Mouse (Mus musculus) adrenal gland, adult 2 months (tissue): ENCODE measurements around the gene Pvrig. TPM values are rescaled to one million over a fixed set of nuclear protein-coding genes. Genes with fewer than 3 reads are reported as not detected.
"Not testable (repeated sequence)": the region's sequence is repeated elsewhere in the genome, so short reads cannot be mapped to it uniquely, and the experiment has no call there.

ENCODE experiments used
- DNase-seq: peaks from one replicate; pipeline ENCODE4 v3.0.0; 2021
- long read RNA-seq: library from polyadenylated mRNA; stranded (forward); transcript quantifications from one replicate; pipeline ENCODE4 v2.0.0, GENCODE M21; 2021
- polyA plus RNA-seq: library from polyadenylated mRNA; depleted of rRNA; stranded (reverse); fragments of >200 nt; gene quantifications from 2 replicates; pipeline ENCODE4 v1.2.3, GENCODE M21; 2012; rRNA removed
- total RNA-seq, 2 experiments: library from RNA; stranded (reverse); gene quantifications; 2 replicates each; pipeline ENCODE4 v1.2.3; 2021

Gene Pvrig
- total RNA-seq (under 1 TPM in 1 of 2 experiments, not detected in 1; 0.55 TPM), polyA plus RNA-seq (0.09 and 0.10 TPM in 2 replicates)
- long read RNA-seq, result 0 reads

DNA sequence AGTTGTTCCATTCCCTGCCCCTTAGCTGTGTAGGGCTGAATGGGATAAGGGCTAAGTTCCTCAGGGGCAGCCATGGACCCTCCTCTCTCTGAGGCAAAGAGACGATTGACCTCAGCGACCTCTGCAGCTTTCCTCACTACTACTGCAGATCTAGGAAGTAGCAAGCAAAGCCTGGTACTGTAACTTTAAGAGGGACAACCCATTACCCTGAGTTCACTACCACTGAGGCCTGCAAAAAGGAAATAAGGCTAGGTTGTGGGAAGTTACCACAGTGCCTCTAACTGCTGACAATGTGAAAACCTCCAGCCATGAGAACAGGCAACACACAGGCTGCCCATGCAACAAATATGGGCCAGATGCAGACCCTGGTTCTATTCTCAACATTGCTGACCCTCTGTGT, at the start of gene Pvrig:
Pvrig (plus strand) TSS at position 301 of the 400 bp plus-strand sequence.
- DNase-seq, result no peak

DNA sequence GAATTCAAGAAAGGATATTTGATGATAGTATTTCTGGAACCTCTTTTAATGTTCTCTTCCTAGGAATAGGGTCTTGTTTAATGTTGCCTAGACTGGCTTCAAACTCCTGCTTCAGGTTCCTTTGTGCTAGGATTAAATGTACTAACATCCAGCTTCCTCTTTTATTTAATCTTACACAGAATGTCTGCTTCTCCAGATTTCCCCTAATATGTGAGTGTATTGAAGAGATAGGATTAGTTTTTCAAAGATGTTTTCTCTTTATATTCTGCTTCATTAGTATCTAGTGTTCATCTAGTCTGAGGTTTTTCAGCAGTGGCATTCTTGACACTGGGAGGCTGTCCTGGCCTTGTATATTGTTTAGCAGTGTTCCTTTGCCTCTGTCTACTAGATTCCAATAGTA, 47.6 kb upstream of the Pvrig start:
- no peak for DNase-seq

DNA sequence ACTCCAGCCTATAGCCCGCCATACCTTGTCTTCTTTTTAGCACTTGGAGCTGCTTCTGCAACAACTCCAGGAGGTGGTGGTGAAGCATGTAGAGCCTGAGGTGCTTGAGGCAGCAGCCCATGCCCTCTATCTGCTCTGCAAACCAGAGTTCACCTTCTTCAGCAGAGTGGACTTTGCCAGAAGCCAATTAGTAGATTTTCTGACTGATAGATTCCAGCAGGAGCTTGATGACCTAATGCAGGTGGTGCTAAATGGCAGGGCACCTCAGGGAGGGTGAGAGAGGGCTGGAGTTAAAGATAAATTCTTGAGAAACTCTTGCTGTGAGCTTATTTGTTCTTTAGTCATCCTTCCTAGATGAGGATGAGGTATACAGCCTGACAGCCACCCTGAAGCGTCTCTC, 42.1 kb upstream of the Pvrig start:
- no peak for DNase-seq

DNA sequence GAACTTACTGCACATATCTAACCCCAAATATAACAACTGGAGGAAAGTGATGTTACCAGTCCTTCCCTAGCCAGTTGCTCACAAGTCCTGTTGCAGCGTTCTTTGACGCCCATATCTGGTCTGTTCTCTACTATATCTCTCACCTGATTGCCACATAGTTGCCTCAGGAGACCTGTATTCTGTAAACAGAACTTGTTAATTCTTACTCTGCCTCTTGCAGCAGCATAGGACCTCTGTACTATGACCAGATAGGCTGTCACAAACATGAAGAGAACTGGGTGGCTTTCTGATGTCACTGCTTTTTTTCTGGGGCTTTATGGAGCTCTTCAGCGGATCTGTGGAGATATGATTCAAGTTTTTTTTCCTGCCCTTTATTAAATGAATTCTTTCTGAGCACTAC, 29.0 kb upstream of the Pvrig start:
- DNase-seq, result no peak

DNA sequence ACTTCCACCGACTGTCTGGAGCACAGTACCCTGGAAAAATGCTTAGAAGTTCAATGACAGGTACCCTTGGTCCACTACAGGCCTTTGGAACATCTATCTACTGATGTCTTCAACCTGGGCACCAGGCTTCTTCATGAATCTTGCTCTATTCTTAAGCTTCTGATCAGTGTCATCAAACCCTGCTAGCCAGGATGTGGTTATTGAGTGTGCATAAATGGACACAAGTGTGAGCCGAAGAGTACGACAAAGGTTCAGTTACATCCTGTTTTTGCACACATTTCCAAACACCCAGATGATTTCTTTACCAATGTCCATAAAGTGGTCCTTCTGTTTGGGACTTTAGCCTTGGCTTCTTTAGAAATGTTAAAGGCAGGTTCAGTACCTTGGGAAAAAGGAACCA, 1.5 kb downstream of the Pvrig start:
- DNase-seq, result no peak

DNA sequence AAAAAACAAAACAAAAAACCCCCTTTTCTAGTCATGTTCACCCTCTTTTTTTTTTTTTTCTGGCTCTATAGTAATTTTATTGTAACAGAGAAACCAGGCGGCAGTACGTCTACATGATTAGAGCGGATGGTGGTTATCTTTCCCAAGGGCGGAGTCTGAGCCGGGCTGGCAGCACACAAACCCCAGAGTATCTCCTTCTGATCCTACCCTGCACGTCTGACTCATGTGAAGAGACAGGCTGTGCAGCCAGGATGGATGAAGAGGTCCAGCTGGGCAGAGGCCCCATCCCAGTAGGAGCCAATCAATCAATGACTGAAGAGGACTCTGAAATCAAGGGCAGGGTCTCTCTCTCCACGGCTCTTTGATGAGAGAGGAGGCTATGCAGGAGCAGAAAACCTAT, 21.4 kb downstream of the Pvrig start:
- DNase-seq, result not testable (repeated sequence)

DNA sequence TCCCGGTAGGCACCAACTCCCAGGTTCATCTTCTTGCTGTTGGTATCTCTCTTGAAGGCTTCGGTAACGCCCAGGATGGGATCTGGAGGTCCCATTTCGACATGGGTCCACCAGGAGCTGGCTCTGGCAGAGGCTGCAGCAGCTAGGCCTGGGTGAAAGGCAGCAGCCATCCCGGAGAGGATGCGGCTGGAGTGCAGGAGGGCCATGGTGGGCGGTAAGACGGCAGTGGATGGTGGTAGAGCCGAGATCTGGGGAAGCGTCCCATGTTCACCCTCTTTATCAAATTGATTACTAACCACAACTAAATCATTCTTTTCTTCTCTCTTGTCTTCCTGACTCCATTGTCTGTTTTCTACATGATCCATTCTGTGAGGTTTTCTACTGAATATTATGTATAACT, 23.6 kb downstream of the Pvrig start:
- not testable (repeated sequence) for DNase-seq

Other genes with a start within 250 kb of the Pvrig start
- gene Zscan21, start 225.1 kb upstream of the Pvrig start, total RNA-seq, result 10 to 100 TPM; 14.8 to 16.7 TPM
- 4.0 and 5.3 TPM in 2 replicates for gene Zscan21, start 225.1 kb upstream of the Pvrig start, polyA plus RNA-seq
- gene Zfp113, start 186.2 kb upstream of the Pvrig start, total RNA-seq, result 10 to 100 TPM; 11.0 to 11.5 TPM
- gene Zfp113, start 186.2 kb upstream of the Pvrig start, polyA plus RNA-seq, result 6.2 and 10.5 TPM in 2 replicates
- gene Cops6, start 180.9 kb upstream of the Pvrig start, total RNA-seq, result 100 to 1,000 TPM; 132 to 160 TPM
- 44.6 and 49.2 TPM in 2 replicates for gene Cops6, start 180.9 kb upstream of the Pvrig start, polyA plus RNA-seq
- 10 to 100 TPM; 19.4 to 20.1 TPM for gene Ap4m1, start 170.0 kb upstream of the Pvrig start, total RNA-seq
- gene Ap4m1, start 170.0 kb upstream of the Pvrig start, polyA plus RNA-seq, result 24.9 and 27.7 TPM in 2 replicates
- gene Mcm7, start 169.5 kb upstream of the Pvrig start, total RNA-seq, result 10 to 100 TPM; 22.8 to 23.1 TPM
- 17.9 and 21.6 TPM in 2 replicates for gene Mcm7, start 169.5 kb upstream of the Pvrig start, polyA plus RNA-seq
- gene Taf6, start 154.5 kb upstream of the Pvrig start, total RNA-seq, result 10 to 100 TPM; 41.7 to 44.7 TPM
- 63.3 and 72.2 TPM in 2 replicates for gene Taf6, start 154.5 kb upstream of the Pvrig start, polyA plus RNA-seq
- gene Cnpy4, start 154.5 kb upstream of the Pvrig start, total RNA-seq, result 10 to 100 TPM; 18.1 to 28.7 TPM
- 0.68 and 1.1 TPM in 2 replicates for gene Cnpy4, start 154.5 kb upstream of the Pvrig start, polyA plus RNA-seq
- gene Mblac1, start 147.6 kb upstream of the Pvrig start, total RNA-seq, result 10 to 100 TPM in 1 of 2 experiments, 1 to 10 TPM in 1; 5.0 to 11.9 TPM
- 9.6 and 11.1 TPM in 2 replicates for gene Mblac1, start 147.6 kb upstream of the Pvrig start, polyA plus RNA-seq
- gene Nxpe5, start 116.1 kb upstream of the Pvrig start, total RNA-seq, result under 1 TPM; 0.29 to 0.66 TPM
- 0.17 and 0.20 TPM in 2 replicates for gene Nxpe5, start 116.1 kb upstream of the Pvrig start, polyA plus RNA-seq
- 10 to 100 TPM; 72.3 to 99.9 TPM for gene Lamtor4, start 86.5 kb upstream of the Pvrig start, total RNA-seq
- 184 and 189 TPM in 2 replicates for gene Lamtor4, start 86.5 kb upstream of the Pvrig start, polyA plus RNA-seq
- gene BC037034, start 77.9 kb upstream of the Pvrig start, total RNA-seq, result 10 to 100 TPM; 24.3 to 28.4 TPM
- 93.4 and 115 TPM in 2 replicates for gene BC037034, start 77.9 kb upstream of the Pvrig start, polyA plus RNA-seq
- gene Gal3st4, start 69.1 kb upstream of the Pvrig start, total RNA-seq, result under 1 TPM; 0.12 to 0.28 TPM
- 0.07 TPM in 2 replicates for gene Gal3st4, start 69.1 kb upstream of the Pvrig start, polyA plus RNA-seq
- not detected for gene Gm43720, start 62.0 kb upstream of the Pvrig start, total RNA-seq
- gene Gm43720, start 62.0 kb upstream of the Pvrig start, polyA plus RNA-seq, result not detected in 2 replicates
- gene Gpc2, start 62.0 kb upstream of the Pvrig start, total RNA-seq, result under 1 TPM; 0.35 to 0.63 TPM
- 2.3 and 3.1 TPM in 2 replicates for gene Gpc2, start 62.0 kb upstream of the Pvrig start, polyA plus RNA-seq
- gene Stag3, start 61.7 kb upstream of the Pvrig start, total RNA-seq, result under 1 TPM in 1 of 2 experiments, not detected in 1; 0.06 TPM
- gene Stag3, start 61.7 kb upstream of the Pvrig start, polyA plus RNA-seq, result 0.68 TPM in 1 of 2 replicates, not detected in the other
- 1 to 10 TPM; 4.5 to 10.0 TPM for gene Zfp157, start 99.5 kb downstream of the Pvrig start, total RNA-seq
- gene Zfp157, start 99.5 kb downstream of the Pvrig start, polyA plus RNA-seq, result 1.1 and 1.4 TPM in 2 replicates
- not detected for gene 1700123K08Rik, start 222.8 kb downstream of the Pvrig start, total RNA-seq
- not detected in 2 replicates for gene 1700123K08Rik, start 222.8 kb downstream of the Pvrig start, polyA plus RNA-seq